Mouse (Mus musculus): ENCODE data around the gene Cdc5l. TPM values are rescaled to one million over a fixed set of nuclear protein-coding genes. Genes with fewer than 3 reads are reported as not detected.

The Cdc5l gene
- polyA plus RNA-seq, 1 experiment = 137 TPM

DNA sequence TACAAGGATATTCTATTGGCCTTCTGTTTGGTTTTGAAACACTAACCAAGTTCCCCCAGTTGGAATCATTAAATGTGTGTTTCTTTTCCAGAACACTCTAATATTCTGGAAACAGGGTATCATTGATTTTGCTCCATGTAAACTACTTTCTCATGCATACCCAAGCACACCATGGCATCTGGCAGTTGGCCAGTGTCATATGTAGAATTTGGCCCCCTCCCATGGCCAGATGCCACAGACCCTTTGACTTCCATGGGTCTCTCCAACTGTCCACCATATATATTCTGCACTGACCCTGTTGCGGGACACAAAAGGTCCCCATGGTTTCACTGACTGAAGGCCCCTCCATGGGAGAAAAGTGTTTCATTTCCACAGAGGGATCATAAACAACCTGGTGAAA, 18.7 kb upstream of the Cdc5l start:
- no peaks in the 10 kb centered on the region for H3K9me3 ChIP-seq (replicated peaks; ENCODE audit: control insufficient read depth, insufficient read depth, low read length, poor library complexity, severe bottlenecking)
- no peak overlapping the region for H3K9ac ChIP-seq (ENCODE audit: low read depth, poor library complexity, severe bottlenecking)
- no peaks in the 10 kb centered on the region for H3K36me3 ChIP-seq (ENCODE audit: control insufficient read depth, insufficient read depth, low read length, poor library complexity, severe bottlenecking)
- H3K27ac ChIP-seq (ENCODE audit: insufficient read depth, low read length) = no peak overlapping the region
- no peak overlapping the region for H3K4me3 ChIP-seq (ENCODE audit: low read depth, low read length)
- TF ChIP-seq CTCF (IDR thresholded peaks at IDR 0.05; ENCODE audit: low read depth, low read length) (no peak), EP300 (IDR thresholded peaks at IDR 0.05; ENCODE audit: insufficient read depth, low read depth, low read length) (no peak)
- peaks cover 12% of the 10 kb centered on the region for H3K4me1 ChIP-seq (ENCODE audit: control insufficient read depth, insufficient read depth, low read length)
- no peaks in the 10 kb centered on the region for H3K27me3 ChIP-seq (ENCODE audit: control insufficient read depth, insufficient read depth, low read length, poor library complexity, severe bottlenecking)

DNA sequence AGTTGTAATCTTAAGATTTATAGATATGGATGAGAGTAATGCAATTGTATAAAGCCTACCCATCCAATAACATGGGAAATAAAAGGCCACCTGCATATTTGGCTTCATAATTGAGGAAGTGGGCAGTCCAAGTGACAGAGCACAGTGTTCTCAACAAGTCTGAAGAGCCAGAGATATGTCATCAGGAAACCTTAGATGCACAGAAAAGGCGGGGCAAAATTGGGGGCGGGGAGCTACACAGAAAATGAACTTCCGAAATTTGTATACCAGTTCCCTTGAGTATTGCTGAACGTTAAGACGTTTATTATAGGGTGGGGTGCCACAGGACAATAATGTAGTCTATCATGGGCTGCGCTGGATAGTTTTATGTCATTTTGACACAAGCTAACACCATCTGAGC, 16.6 kb upstream of the Cdc5l start:
- Histone ChIP-seq H3K4me3 (ENCODE audit: low read depth, low read length) (no peak overlapping the region), H3K27ac (ENCODE audit: insufficient read depth, low read length) (peak overlapping the region; percentile 84), H3K27me3 (ENCODE audit: control insufficient read depth, insufficient read depth, low read length, poor library complexity, severe bottlenecking) (no peaks in the 10 kb centered on the region), H3K9me3 (replicated peaks; ENCODE audit: control insufficient read depth, insufficient read depth, low read length, poor library complexity, severe bottlenecking) (no peaks in the 10 kb centered on the region), H3K9ac (ENCODE audit: low read depth, poor library complexity, severe bottlenecking) (0 out of 2 replicates have a peak overlapping the region, but pooled peaks have one; percentile 30), H3K4me1 (ENCODE audit: control insufficient read depth, insufficient read depth, low read length) (peaks cover 9% of the 10 kb centered on the region), H3K36me3 (ENCODE audit: control insufficient read depth, insufficient read depth, low read length, poor library complexity, severe bottlenecking) (peaks cover 8% of the 10 kb centered on the region; the same call in 1 of the 2 replicates)
- TF ChIP-seq POLR2A (IDR thresholded peaks at IDR 0.05; ENCODE audit: insufficient read depth, low read length) (no peak), CTCF (IDR thresholded peaks at IDR 0.05; ENCODE audit: low read depth, low read length) (no peak), EP300 (IDR thresholded peaks at IDR 0.05; ENCODE audit: insufficient read depth, low read depth, low read length) (no peak)

DNA sequence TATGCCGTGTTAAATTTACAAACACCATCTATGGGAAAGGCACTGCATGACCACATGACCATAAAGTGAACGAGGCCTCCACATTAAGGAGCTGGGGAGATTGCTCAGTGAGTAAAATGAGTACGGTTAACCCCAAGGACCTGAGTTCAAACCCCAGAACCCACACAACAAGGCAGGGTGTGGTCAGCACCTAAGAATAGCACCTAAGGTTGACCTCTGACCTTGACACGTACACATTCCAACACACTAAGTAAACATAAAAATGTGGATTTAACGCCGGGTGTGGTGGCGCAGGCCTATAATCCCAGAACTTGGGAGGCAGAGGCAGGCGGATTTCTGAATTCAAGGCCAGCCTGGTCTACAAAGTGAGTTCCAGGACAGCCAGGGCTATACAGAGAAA, 16.0 kb upstream of the Cdc5l start:
- Histone ChIP-seq H3K27me3 (ENCODE audit: control insufficient read depth, insufficient read depth, low read length, poor library complexity, severe bottlenecking) (no peaks in the 10 kb centered on the region), H3K9ac (ENCODE audit: low read depth, poor library complexity, severe bottlenecking) (no peak overlapping the region), H3K36me3 (ENCODE audit: control insufficient read depth, insufficient read depth, low read length, poor library complexity, severe bottlenecking) (peaks cover 8% of the 10 kb centered on the region; the same call in 1 of the 2 replicates), H3K9me3 (replicated peaks; ENCODE audit: control insufficient read depth, insufficient read depth, low read length, poor library complexity, severe bottlenecking) (no peaks in the 10 kb centered on the region), H3K27ac (ENCODE audit: insufficient read depth, low read length) (peak overlapping the region; percentile 53), H3K4me1 (ENCODE audit: control insufficient read depth, insufficient read depth, low read length) (peaks cover 9% of the 10 kb centered on the region), H3K4me3 (ENCODE audit: low read depth, low read length) (no peak overlapping the region)
- no peak for TF ChIP-seq POLR2A (IDR thresholded peaks at IDR 0.05; ENCODE audit: insufficient read depth, low read length)
- TF ChIP-seq CTCF (IDR thresholded peaks at IDR 0.05; ENCODE audit: low read depth, low read length) = no peak
- peak; percentile 52; the same call in 1 of the 2 replicates for TF ChIP-seq EP300 (IDR thresholded peaks at IDR 0.05; ENCODE audit: insufficient read depth, low read depth, low read length)

- peaks cover 6% of the 10 kb centered on the region for H3K4me1 ChIP-seq (ENCODE audit: control insufficient read depth, insufficient read depth, low read length)
- no peak overlapping the region for H3K27ac ChIP-seq (ENCODE audit: insufficient read depth, low read length)
- peaks cover 11% of the 10 kb centered on the region for H3K36me3 ChIP-seq (ENCODE audit: control insufficient read depth, insufficient read depth, low read length, poor library complexity, severe bottlenecking)
- H3K9ac ChIP-seq (ENCODE audit: low read depth, poor library complexity, severe bottlenecking) = no peak overlapping the region
- TF ChIP-seq POLR2A (IDR thresholded peaks at IDR 0.05; ENCODE audit: insufficient read depth, low read length) (no peak), CTCF (IDR thresholded peaks at IDR 0.05; ENCODE audit: low read depth, low read length) (no peak), EP300 (IDR thresholded peaks at IDR 0.05; ENCODE audit: insufficient read depth, low read depth, low read length) (no peak)
- H3K27me3 ChIP-seq (ENCODE audit: control insufficient read depth, insufficient read depth, low read length, poor library complexity, severe bottlenecking) = no peaks in the 10 kb centered on the region
- H3K9me3 ChIP-seq (replicated peaks; ENCODE audit: control insufficient read depth, insufficient read depth, low read length, poor library complexity, severe bottlenecking) = no peaks in the 10 kb centered on the region
- H3K4me3 ChIP-seq (ENCODE audit: low read depth, low read length) = no peak overlapping the region
These were observed 13.5 kb upstream of the Cdc5l start for GRCm38 (mm10) chr17:45447063-45447462.

GRCm38 (mm10) chr17:45445923-45446322, 12.4 kb upstream of the Cdc5l start:
- TF ChIP-seq CTCF (IDR thresholded peaks at IDR 0.05; ENCODE audit: low read depth, low read length) = no peak
- TF ChIP-seq POLR2A (IDR thresholded peaks at IDR 0.05; ENCODE audit: insufficient read depth, low read length) = no peak
- no peak for TF ChIP-seq EP300 (IDR thresholded peaks at IDR 0.05; ENCODE audit: insufficient read depth, low read depth, low read length)
- H3K27ac ChIP-seq (ENCODE audit: insufficient read depth, low read length) = no peak overlapping the region
- H3K36me3 ChIP-seq (ENCODE audit: control insufficient read depth, insufficient read depth, low read length, poor library complexity, severe bottlenecking) = peaks cover 15% of the 10 kb centered on the region
- H3K27me3 ChIP-seq (ENCODE audit: control insufficient read depth, insufficient read depth, low read length, poor library complexity, severe bottlenecking) = no peaks in the 10 kb centered on the region
- no peaks in the 10 kb centered on the region for H3K9me3 ChIP-seq (replicated peaks; ENCODE audit: control insufficient read depth, insufficient read depth, low read length, poor library complexity, severe bottlenecking)
- H3K4me1 ChIP-seq (ENCODE audit: control insufficient read depth, insufficient read depth, low read length) = peaks cover 6% of the 10 kb centered on the region
- H3K4me3 ChIP-seq (ENCODE audit: low read depth, low read length) = no peak overlapping the region
- H3K9ac ChIP-seq (ENCODE audit: low read depth, poor library complexity, severe bottlenecking) = no peak overlapping the region

DNA sequence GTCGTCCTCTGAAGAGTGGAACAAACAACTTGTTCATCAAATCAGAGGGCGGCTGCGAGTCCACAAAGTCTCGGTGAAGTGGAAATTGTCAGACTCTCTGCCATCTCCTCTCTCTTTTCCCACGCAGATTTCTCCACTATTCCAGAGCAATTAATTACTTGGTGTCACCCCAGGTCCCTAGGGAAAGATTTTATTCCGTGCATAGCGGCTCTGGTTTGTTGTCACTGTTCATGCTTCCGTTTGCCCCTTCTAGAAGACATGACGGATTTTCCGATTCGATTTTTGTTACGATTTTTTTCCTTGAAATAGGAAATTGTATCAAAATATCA, 689 bp upstream of the Cdc5l start:
- Histone ChIP-seq H3K4me3 (ENCODE audit: low read depth, low read length) (peak overlapping the region; percentile 88), H3K27me3 (ENCODE audit: control insufficient read depth, insufficient read depth, low read length, poor library complexity, severe bottlenecking) (no peaks in the 10 kb centered on the region), H3K9me3 (replicated peaks; ENCODE audit: control insufficient read depth, insufficient read depth, low read length, poor library complexity, severe bottlenecking) (peaks cover 9% of the 10 kb centered on the region; the same call in 1 of the 2 replicates), H3K27ac (ENCODE audit: insufficient read depth, low read length) (peak overlapping the region; percentile 9; the same call in 1 of the 2 replicates), H3K4me1 (ENCODE audit: control insufficient read depth, insufficient read depth, low read length) (no peaks in the 10 kb centered on the region), H3K36me3 (ENCODE audit: control insufficient read depth, insufficient read depth, low read length, poor library complexity, severe bottlenecking) (peaks cover 24% of the 10 kb centered on the region), H3K9ac (ENCODE audit: low read depth, poor library complexity, severe bottlenecking) (peak overlapping the region; percentile 85)
- TF ChIP-seq POLR2A (IDR thresholded peaks at IDR 0.05; ENCODE audit: insufficient read depth, low read length) (no peak), CTCF (IDR thresholded peaks at IDR 0.05; ENCODE audit: low read depth, low read length) (no peak), EP300 (IDR thresholded peaks at IDR 0.05; ENCODE audit: insufficient read depth, low read depth, low read length) (no peak)
